Mouse (Mus musculus): ENCODE results near the gene G6pc3. TPM values are rescaled to one million over a fixed set of nuclear protein-coding genes. Genes with fewer than 3 reads are reported as not detected.

Gene G6pc3
- polyA plus RNA-seq, 1 experiment from 2014 or later = 21.5 TPM

DNA sequence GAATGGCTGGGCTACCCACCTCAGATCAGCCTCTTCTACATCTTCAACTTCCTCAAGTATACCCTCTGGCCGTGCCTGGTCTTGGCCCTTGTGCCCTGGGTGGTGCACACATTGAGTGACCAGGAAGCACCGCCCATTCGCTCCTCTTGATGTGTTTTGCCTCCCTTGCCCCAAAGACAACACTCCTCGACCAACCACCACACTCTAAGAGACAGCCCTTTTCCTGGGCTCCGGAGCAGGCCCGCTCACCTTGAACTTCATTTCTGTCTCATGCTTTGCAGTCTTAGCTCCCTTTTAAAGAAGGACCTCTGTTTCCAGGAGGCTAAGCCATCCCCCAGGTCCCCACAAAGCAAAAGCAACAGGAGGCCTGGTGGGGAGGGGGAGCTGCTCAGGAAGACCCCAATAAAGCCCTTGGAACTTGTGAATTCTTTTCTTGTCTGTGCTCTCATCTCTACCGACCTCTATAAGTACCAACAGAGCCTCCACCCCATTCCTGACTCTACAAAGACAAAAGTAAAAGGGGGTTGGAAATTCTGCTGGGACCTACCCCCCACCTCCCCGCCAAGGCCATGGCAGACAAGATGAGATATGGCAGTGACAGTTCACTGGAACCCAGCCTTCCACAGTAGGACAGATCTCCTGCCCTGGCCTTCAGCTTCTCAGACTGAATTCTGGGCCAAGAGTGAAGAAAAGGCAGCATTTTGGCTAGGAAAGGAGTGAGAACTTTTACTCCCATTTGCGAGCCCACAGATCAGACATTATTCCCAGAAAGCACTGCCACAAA, 4.4 kb downstream of the G6pc3 start:
- H3K36me3 ChIP-seq (ENCODE audit: poor library complexity, severe bottlenecking) = peaks cover 60% of the 10 kb centered on the region
- 86% methylated on average over 9 of the region's 9 CpGs for WGBS

DNA sequence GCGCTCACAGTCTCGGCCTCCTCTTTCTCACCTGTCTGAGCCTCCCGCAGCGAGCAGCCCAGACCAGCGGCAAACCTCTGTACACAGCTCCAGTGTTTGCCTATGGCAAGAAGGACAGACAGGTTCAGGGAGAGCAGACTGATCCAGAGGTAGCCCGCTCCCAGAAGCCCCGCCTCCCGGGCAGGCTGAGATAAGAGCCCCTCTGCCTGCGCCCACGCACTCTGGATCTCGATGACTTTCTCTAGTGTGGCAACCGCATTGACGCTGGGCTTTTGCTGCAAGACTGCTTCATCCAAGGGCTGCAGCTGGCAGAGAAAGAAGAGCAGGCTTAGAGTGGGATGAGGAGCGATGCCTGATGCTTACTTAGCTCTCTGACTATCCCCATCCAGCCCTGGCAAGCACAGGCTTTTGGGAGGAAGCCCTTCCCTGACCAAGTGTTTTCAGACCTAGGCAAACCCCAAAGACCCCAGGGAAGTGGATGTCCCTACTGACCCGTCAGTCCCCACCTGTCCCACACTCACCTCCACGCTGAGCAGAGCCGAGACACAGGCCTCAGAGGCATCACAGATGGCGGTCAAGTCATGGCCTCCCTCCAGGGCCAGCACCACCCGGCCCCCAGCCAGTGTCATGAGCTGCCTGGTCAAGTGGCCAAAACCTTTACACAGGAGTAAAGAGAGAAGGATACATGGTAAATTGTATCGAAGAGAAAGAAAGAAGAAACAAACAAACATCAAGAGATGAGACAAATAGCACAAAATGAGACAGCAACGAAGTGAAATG, 6.8 kb downstream of the G6pc3 start:
- H3K27me3 ChIP-seq = no peaks in the 10 kb centered on the region
- no peaks in the 10 kb centered on the region for H3K9me3 ChIP-seq (replicated peaks)
- H3K27ac ChIP-seq = no peak overlapping the region
- no peak for ATAC-seq
- 90% methylated on average over 21 of the region's 21 CpGs for WGBS
- H3K4me1 ChIP-seq = peaks cover 2% of the 10 kb centered on the region
- no peak overlapping the region for H3K4me3 ChIP-seq
- H3K36me3 ChIP-seq (ENCODE audit: poor library complexity, severe bottlenecking) = peaks cover 83% of the 10 kb centered on the region
- no peak overlapping the region for H3K9ac ChIP-seq
- no peak overlapping the region for H3K4me2 ChIP-seq

More for the DNA sequence above, 4.4 kb downstream of the G6pc3 start:
- H3K4me3 ChIP-seq = no peak overlapping the region
- no peak overlapping the region for H3K4me2 ChIP-seq
- no peaks in the 10 kb centered on the region for H3K9me3 ChIP-seq (replicated peaks)
- H3K27me3 ChIP-seq = no peaks in the 10 kb centered on the region
- H3K9ac ChIP-seq = no peak overlapping the region
- ATAC-seq = no peak
- H3K27ac ChIP-seq = no peak overlapping the region
- peaks cover 21% of the 10 kb centered on the region for H3K4me1 ChIP-seq

GRCm38 (mm10) chr11:102198245-102198644, 8.8 kb downstream of the G6pc3 start:
- peaks cover 98% of the 10 kb centered on the region for H3K36me3 ChIP-seq (ENCODE audit: poor library complexity, severe bottlenecking)
- H3K4me2 ChIP-seq = no peak overlapping the region
- H3K27ac ChIP-seq = no peak overlapping the region
- ATAC-seq = no peak
- H3K9me3 ChIP-seq (replicated peaks) = no peaks in the 10 kb centered on the region
- H3K4me3 ChIP-seq = no peak overlapping the region
- H3K9ac ChIP-seq = no peak overlapping the region
- H3K27me3 ChIP-seq = no peaks in the 10 kb centered on the region
- 72% methylated on average over 6 of the region's 6 CpGs for WGBS
- H3K4me1 ChIP-seq = no peaks in the 10 kb centered on the region

GRCm38 (mm10) chr11:102199856-102200255, 10.4 kb downstream of the G6pc3 start:
- ATAC-seq = no peak
- H3K27me3 ChIP-seq = no peaks in the 10 kb centered on the region
- no peak overlapping the region for H3K4me2 ChIP-seq
- H3K9ac ChIP-seq = no peak overlapping the region
- peaks cover 98% of the 10 kb centered on the region for H3K36me3 ChIP-seq (ENCODE audit: poor library complexity, severe bottlenecking)
- H3K27ac ChIP-seq = no peak overlapping the region
- H3K4me3 ChIP-seq = no peak overlapping the region
- WGBS = 86% methylated on average over 9 of the region's 9 CpGs
- H3K9me3 ChIP-seq (replicated peaks) = no peaks in the 10 kb centered on the region
- H3K4me1 ChIP-seq = no peaks in the 10 kb centered on the region

- H3K9ac ChIP-seq = no peak overlapping the region
- peaks cover 98% of the 10 kb centered on the region for H3K36me3 ChIP-seq (ENCODE audit: poor library complexity, severe bottlenecking)
- H3K4me2 ChIP-seq = no peak overlapping the region
- H3K4me3 ChIP-seq = no peak overlapping the region
- H3K9me3 ChIP-seq (replicated peaks) = no peaks in the 10 kb centered on the region
- H3K4me1 ChIP-seq = 0 out of 2 replicates have a peak, but pooled peaks cover under 1% of the 10 kb centered on the region
- 82% methylated on average over 12 of the region's 12 CpGs for WGBS
- no peaks in the 10 kb centered on the region for H3K27me3 ChIP-seq
- no peak overlapping the region for H3K27ac ChIP-seq
- 0 out of 2 replicates have a peak, but pooled peaks have one; percentile 24 for ATAC-seq
Measured at GRCm38 (mm10) chr11:102201408-102201821, 12.0 kb downstream of the G6pc3 start.

- no peak overlapping the region for H3K4me3 ChIP-seq
- H3K9me3 ChIP-seq (replicated peaks) = no peaks in the 10 kb centered on the region
- no peak overlapping the region for H3K4me2 ChIP-seq
- WGBS = 66% methylated on average over 30 of the region's 30 CpGs
- peak overlapping the region; percentile 31 for H3K27ac ChIP-seq
- H3K36me3 ChIP-seq (ENCODE audit: poor library complexity, severe bottlenecking) = peaks cover 55% of the 10 kb centered on the region
- no peak for ATAC-seq
- no peaks in the 10 kb centered on the region for H3K27me3 ChIP-seq
- H3K4me1 ChIP-seq = peaks cover 42% of the 10 kb centered on the region
- no peak overlapping the region for H3K9ac ChIP-seq
Measured at GRCm38 (mm10) chr11:102206481-102206880, 17.1 kb downstream of the G6pc3 start.

- peak overlapping the region; percentile 19; the same call in 1 of the 2 replicates for H3K4me2 ChIP-seq
- H3K9ac ChIP-seq = 0 out of 2 replicates have a peak overlapping the region, but pooled peaks have one; percentile 21
- peaks cover 44% of the 10 kb centered on the region for H3K36me3 ChIP-seq (ENCODE audit: poor library complexity, severe bottlenecking)
- no peaks in the 10 kb centered on the region for H3K9me3 ChIP-seq (replicated peaks)
- WGBS = 36% methylated on average over 11 of the region's 11 CpGs
- peak; percentile 56; the same call in 1 of the 2 replicates for ATAC-seq
- peaks cover 56% of the 10 kb centered on the region for H3K4me1 ChIP-seq
- no peak overlapping the region for H3K4me3 ChIP-seq
- H3K27ac ChIP-seq = peak overlapping the region; percentile 81
- no peaks in the 10 kb centered on the region for H3K27me3 ChIP-seq
Measured at GRCm38 (mm10) chr11:102207825-102208777, 18.7 kb downstream of the G6pc3 start.

GRCm38 (mm10) chr11:102208846-102209245, 19.4 kb downstream of the G6pc3 start:
- Histone ChIP-seq H3K36me3 (ENCODE audit: poor library complexity, severe bottlenecking) (peaks cover 41% of the 10 kb centered on the region), H3K4me3 (no peak overlapping the region), H3K27me3 (no peaks in the 10 kb centered on the region), H3K27ac (peak overlapping the region; percentile 81; the same call in 1 of the 2 replicates), H3K9ac (no peak overlapping the region), H3K4me2 (no peak overlapping the region), H3K9me3 (replicated peaks) (no peaks in the 10 kb centered on the region), H3K4me1 (peaks cover 61% of the 10 kb centered on the region)
- 27% methylated on average over 3 of the region's 4 CpGs for WGBS
- ATAC-seq = no peak

- H3K4me1 ChIP-seq = peaks cover 67% of the 10 kb centered on the region
- H3K27ac ChIP-seq = peak overlapping the region; percentile 59
- 16% methylated on average over 2 of the region's 2 CpGs for WGBS
Measured at GRCm38 (mm10) chr11:102209742-102210141, 20.3 kb downstream of the G6pc3 start.

GRCm38 (mm10) chr11:102210185-102210584, 20.8 kb downstream of the G6pc3 start:
- Histone ChIP-seq H3K27me3 (no peaks in the 10 kb centered on the region), H3K27ac (no peak overlapping the region), H3K4me1 (peaks cover 71% of the 10 kb centered on the region), H3K9me3 (replicated peaks) (no peaks in the 10 kb centered on the region), H3K9ac (no peak overlapping the region), H3K4me2 (no peak overlapping the region), H3K4me3 (no peak overlapping the region), H3K36me3 (ENCODE audit: poor library complexity, severe bottlenecking) (peaks cover 28% of the 10 kb centered on the region)
- no peak for ATAC-seq
- WGBS = 77% methylated on average over 3 of the region's 3 CpGs

More at GRCm38 (mm10) chr11:102209742-102210141, 20.3 kb downstream of the G6pc3 start:
- no peak for ATAC-seq
- no peak overlapping the region for H3K4me3 ChIP-seq
- no peak overlapping the region for H3K9ac ChIP-seq
- no peaks in the 10 kb centered on the region for H3K27me3 ChIP-seq
- no peaks in the 10 kb centered on the region for H3K9me3 ChIP-seq (replicated peaks)
- no peak overlapping the region for H3K4me2 ChIP-seq
- H3K36me3 ChIP-seq (ENCODE audit: poor library complexity, severe bottlenecking) = peaks cover 32% of the 10 kb centered on the region

DNA sequence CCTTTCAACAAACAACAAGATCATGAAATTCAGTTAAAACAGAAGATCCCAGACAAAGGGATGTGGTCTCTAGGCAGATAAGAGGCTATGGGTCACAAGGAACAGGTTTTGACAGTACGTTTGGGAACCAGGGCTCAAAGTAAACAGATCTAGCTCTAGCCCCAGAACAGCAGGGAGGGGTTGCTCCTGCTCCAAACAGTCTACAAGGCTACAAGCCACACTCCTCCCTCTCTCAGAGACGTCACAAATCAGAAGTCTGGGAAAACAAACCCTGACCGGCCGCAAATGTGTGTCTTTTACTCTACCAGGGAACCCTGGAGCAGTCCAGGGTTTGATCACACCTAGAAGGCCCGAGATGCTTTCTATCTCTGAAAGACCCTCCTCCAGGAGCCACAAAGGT, 21.6 kb downstream of the G6pc3 start:
- peaks cover 19% of the 10 kb centered on the region for H3K36me3 ChIP-seq (ENCODE audit: poor library complexity, severe bottlenecking)
- H3K9me3 ChIP-seq (replicated peaks) = no peaks in the 10 kb centered on the region
- WGBS = 79% methylated on average over 5 of the region's 5 CpGs
- no peak overlapping the region for H3K4me2 ChIP-seq
- H3K27ac ChIP-seq = no peak overlapping the region; the same call in 1 of the 2 replicates
- ATAC-seq = no peak
- no peak overlapping the region for H3K9ac ChIP-seq
- H3K4me3 ChIP-seq = no peak overlapping the region
- peaks cover 80% of the 10 kb centered on the region for H3K4me1 ChIP-seq
- H3K27me3 ChIP-seq = no peaks in the 10 kb centered on the region

Measured in forebrain, embryonic 13.5 days (tissue).